Mouse (Mus musculus): ENCODE data around the gene Dnajb4. TPM values are rescaled to one million over a fixed set of nuclear protein-coding genes. Genes with fewer than 3 reads are reported as not detected.
A peak's percentile ranks its signal among the peaks of the same experiment; 100 is the strongest.
"Not testable (repeated sequence)": the region's sequence is repeated elsewhere in the genome, so short reads cannot be mapped to it uniquely, and the experiment has no call there.

The Dnajb4 gene
- total RNA-seq, 2 experiments from 2014 or later: 59.0 to 60.4 TPM

DNA sequence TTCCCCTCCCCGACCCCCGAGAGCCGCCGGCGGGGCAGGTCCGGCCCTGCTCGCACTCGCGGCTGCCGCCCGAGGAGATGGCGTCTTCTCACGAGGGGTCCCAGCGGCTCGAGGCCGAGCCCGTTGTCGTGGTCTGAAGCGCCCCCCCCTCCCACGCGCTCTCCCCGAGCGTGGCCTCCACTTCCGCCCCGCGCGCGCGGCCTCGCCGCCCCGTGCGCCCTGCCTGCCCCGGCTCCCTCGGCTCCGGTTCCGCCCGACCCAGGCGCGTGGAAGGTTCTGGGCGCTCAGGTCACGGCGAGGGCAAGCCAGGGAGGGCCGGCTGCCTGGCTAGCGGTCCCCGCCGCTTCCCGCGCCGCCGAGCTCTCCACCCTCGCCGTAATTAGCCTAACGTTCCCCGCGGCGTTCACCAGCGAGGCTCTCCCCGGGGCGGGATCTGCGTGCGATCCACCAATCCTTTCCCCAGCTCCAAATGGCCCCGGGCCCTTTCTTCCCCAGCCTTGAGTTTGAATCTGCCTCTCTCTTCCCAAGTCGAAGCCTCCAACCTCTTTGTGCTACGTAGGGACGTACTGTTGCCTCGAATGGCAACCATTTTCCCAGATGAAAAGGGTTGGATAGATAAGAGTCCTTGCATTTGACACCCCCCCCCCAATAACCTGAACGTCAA, 758 bp upstream of the Dnajb4 start:
- intact Hi-C loops (cut with DNase I): loop anchor here (5.0 kb wide), 1 partner anchor 99 kb away; no protein-coding TSS in a partner anchor
- DNase-seq (ENCODE audit: low spot score in 2 of 2): peak; percentile 66 to 72

DNA sequence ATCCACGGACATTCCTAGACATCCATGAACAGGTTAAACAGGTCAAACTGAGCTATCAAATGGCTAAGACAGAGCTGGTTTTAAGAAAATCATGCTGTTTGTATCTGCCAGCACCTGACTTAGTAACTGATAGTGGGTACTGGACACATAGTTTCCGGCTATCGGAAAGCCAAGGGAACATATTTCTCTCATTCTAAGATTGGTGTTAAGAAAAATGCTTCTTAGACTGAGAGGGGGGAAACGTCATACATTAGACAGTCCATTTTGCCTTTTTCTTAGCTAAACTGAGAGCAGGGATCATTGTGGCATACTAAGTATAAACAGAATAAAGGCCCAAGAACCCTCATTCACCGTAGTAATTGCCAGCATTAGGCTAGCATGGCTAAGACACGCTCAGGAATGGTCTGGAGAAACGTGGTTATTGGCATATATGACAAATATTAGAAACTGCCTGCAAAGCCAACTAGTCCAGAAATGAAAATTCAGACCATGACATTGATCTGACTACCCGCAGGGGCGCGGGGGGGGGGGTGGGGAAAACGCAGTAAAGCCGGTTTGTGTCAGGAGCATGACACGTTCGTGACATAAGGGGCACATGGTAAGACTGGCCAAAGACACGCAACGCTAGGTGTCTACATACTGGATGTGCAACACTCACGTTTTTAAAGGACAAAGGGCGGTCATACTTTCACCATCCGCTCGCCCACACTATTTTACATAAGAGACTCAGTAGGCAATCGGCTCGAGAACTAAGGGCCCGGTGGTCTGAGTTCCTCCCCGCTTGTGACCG, 730 bp downstream of the Dnajb4 start:
- intact Hi-C loops (cut with DNase I): loop anchor here (2.0 kb wide), 1 partner anchor 17 kb away; no protein-coding TSS in a partner anchor
- peak in 1 of 2 experiments; percentile 73 for DNase-seq (ENCODE audit: low spot score in 2 of 2)

DNA sequence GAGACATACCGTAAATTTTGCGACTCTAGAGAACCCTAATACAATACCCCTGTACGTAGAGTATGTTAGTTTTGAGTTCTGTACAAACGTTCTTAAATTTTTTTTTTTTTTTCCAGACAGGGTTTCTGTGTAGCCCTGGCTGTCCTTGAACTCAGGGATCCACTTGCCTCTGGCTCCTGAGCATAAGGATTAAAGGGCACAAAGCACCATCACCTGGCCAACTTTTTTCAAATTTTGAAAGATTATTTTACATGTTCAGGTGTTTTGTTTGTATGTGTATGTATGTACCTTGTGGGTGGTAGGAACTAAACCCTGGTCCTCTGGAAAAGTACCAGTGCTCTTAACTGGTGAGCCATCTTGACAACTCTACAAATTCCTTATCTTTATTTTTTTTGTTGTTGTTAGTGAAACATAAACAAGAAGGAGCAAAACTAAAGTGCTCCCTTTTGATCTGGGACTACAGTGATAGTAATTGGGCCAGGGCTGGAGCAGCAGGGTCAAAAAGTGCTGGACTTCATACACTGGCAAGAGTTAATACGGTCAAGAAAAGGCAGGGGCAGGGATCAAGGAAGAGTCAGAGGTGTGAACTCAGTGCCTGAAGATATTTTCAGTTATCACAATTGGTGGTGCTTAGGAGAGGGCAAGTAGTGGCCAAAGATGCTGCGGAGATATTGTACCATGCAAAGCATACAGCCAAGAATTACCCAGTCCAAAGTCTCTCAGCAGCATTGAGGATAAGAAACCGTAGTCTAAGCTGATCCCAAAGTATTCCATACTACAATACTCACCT, 1.8 kb downstream of the Dnajb4 start:
- DNase-seq (ENCODE audit: low spot score in 2 of 2): no peak
- intact Hi-C loops (cut with DNase I): loop anchor here (2.0 kb wide), 1 partner anchor 15 kb away; no protein-coding TSS in a partner anchor

DNA sequence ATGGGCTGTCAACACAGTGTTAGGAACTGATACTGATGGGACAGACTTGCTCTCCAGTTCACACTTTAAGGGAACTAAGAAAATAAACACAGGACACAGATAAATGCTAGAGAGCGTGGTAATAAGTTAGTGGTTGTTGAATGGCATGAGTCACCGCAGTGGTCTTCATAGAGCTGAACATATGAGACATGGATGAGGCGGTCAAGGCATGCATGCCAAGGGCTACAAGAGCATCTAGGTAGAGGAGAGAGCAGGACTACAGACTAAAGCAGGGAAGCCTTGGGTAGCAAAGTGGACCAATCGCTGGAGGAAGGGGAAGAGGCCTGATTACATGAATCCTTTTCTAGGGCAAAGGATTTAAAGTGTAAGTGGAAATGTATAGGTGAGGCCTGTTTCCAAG, 2.9 kb downstream of the Dnajb4 start:
- intact Hi-C loops (cut with DNase I): no loop called here

DNA sequence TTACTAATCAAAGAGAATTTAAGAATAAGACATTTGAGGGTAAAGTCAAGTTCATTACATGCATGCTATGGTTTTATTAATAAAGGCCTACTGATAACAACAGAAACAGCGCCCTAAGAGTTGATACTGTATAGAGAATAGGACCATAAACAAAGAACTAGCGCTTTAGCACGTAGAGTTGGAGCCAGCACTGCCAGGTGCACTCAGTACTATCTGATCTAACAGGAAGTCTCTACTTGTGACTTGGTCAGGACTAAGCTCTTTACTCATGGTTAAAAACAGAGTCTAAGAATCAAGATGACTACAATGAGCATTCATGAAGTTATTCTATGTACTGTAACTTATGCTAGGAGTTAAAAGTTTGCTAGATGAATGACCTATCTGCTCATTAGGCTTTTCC, 5.5 kb downstream of the Dnajb4 start:
- intact Hi-C loops (cut with DNase I): no loop called here
- no peak for DNase-seq (ENCODE audit: low spot score in 2 of 2)

More for the DNA sequence above, 2.9 kb downstream of the Dnajb4 start:
- no peak for DNase-seq (ENCODE audit: low spot score in 2 of 2)

DNA sequence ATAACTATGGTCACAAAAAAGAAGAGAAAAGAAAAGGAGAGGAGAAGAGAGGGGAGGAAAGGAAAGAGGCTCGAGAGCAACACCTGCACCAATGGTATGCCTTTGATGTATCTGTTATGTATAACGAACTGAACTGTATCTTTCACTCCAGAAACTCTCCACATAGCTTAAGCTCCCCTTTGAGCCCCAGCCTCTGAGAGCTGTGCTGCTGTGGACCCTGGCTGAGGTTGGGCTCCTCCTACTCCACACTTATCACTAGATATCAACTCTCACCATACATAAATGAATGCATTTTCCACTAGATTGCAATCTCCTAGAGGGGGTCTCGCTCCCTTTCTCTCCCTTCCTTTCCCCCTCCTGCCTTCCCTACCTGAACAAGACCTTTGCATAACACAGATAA, 6.1 kb downstream of the Dnajb4 start:
- intact Hi-C loops (cut with DNase I): no loop called here
- DNase-seq (ENCODE audit: low spot score in 2 of 2): no peak

DNA sequence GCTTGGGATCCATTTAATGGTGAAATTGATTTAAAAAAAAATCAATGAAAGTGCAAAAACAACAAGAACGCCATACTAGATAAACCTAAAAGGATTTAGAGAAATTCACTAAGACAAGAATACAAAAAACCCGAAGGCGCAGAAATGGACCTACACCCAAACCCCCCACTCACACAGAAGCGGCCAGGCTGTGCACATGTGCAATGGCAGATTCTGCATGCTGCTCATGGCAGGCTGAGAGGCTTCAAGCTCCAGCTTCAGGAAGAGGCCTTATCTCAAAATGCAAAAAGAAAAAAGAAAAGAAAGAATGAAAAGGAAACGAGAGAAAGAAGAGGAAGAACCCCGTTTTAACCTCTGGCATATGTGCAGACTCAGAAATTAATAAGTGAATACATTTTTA, 6.7 kb downstream of the Dnajb4 start:
- intact Hi-C loops (cut with DNase I): no loop called here
- DNase-seq (ENCODE audit: low spot score in 2 of 2): no peak

DNA sequence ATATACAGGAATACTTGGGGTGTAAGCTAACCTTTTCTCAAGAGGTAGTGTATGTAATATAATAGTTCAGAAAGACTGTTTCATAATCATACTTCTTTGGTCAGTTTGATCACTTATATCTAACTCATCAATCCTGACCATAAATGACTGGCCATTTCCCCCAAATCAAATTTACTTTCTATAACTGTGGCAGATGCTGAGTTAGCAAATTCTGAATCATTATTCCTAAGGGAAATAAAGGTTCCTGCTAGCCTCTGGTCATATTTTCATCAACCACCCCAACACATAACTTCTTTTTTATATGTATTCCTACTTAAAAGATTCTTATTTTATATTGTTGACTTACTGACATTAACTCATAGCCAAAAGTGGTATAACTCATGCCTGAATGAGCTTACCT, 7.2 kb downstream of the Dnajb4 start:
- intact Hi-C loops (cut with DNase I): no loop called here

DNA sequence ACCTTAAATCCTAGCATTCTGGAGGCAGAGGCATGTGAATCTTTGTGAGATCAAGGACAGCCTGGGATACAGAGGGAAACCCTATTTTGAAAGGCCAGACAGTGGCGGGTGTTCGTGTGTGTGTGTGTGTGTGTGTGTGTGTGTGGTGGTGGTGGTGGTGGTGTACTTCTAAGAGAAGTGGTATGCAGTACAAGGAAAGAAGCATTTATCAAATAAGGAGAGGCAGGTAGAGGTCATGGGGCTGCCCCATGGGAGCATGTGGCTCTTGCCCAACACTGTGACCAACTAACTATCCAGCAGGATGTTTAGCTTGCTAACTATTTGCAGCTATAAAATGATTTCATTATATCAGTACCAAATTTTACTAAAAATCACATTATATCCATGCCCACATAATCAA, 8.5 kb downstream of the Dnajb4 start:
- intact Hi-C loops (cut with DNase I): no loop called here
- DNase-seq (ENCODE audit: low spot score in 2 of 2): no peak

More for the DNA sequence above, 7.2 kb downstream of the Dnajb4 start:
- DNase-seq (ENCODE audit: low spot score in 2 of 2): no peak

DNA sequence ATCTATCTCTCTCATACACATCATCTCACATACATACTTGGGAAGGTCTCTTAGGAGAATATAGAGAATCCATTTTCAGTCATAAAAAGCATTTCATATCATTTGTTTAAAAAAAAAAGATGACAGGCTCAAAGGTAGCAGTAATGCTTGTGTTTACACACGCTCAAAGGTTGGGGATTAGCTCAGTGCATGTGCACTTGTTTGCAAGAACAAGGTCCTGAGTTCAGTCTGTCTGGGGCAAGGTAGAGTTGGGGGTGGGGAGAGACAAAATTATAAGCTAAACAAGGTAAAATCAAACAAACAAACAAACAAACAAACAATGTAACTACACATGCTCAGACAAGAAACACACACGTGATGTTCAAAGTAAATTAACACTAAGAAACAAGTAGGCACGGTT, 8.9 kb downstream of the Dnajb4 start:
- DNase-seq (ENCODE audit: low spot score in 2 of 2): no peak
- intact Hi-C loops (cut with DNase I): no loop called here

DNA sequence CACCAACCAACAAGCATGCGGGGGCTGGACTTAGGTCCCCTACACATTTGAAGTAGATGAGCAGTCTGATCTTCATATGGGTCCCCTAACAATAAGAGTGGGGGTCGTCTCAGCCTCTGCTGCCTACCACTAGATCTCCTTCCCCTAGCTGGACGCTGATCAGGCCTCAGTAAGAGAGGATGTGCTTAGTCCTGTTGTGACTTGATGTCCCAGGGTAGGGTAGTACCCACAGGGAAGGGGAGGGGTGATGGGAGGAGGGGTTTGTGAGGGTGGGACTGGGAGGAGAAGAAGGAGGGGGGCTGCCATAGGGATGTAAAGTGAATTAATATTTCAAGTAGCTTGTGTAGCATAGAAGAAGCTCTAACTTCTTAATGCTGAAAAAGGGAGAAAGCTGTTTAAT, 11.0 kb downstream of the Dnajb4 start:
- DNase-seq (ENCODE audit: low spot score in 2 of 2): no peak
- intact Hi-C loops (cut with DNase I): no loop called here

DNA sequence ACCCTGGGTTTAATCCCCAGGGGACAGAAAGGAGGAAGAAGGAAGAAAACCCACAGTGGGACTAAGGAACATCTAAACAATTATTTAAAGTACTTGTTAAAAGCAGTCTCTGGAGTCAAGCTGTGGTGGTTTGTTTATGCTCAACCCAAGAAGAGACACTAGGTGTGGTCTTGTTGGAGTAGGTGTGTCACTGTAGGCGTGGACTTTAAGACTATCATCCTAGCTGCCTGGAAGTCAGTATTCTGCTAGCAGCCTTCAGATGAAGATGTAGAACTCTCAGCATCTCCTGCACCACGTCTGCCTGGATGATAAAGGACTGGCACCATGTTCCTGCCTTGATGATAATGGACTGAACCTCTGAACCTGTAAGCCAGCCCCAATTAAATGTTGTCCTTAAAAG, 12.9 kb downstream of the Dnajb4 start:
- intact Hi-C loops (cut with DNase I); DNase-seq (ENCODE audit: low spot score in 2 of 2): not testable (repeated sequence)

DNA sequence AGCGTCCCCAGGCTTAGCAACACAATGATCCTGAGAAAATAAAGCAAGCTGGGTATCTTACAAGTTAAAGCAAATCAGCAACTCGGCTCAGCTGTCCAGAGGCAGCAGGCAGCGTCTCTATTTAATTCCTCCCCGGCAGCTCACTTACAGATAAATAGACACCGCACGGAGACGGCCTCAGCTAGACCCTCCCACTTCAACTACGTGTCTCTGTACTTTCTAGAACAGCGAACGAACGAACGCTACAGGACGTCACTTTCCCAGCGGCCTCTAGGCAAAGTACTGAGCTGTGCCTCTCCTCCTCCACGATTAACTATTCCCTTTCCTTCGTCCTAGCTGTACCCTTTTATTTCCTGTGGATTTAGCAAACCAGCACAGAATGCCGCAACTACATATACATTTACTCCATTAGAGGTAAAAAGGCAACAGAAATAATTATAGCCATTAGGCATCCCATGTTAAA, 16.4 kb downstream of the Dnajb4 start:
- DNase-seq (ENCODE audit: low spot score in 2 of 2): peak; percentile 91 to 96
- intact Hi-C loops (cut with DNase I): loop anchor here (2.0 to 5.0 kb wide), 2 partner anchors 15 to 86 kb away; no protein-coding TSS in a partner anchor

DNA sequence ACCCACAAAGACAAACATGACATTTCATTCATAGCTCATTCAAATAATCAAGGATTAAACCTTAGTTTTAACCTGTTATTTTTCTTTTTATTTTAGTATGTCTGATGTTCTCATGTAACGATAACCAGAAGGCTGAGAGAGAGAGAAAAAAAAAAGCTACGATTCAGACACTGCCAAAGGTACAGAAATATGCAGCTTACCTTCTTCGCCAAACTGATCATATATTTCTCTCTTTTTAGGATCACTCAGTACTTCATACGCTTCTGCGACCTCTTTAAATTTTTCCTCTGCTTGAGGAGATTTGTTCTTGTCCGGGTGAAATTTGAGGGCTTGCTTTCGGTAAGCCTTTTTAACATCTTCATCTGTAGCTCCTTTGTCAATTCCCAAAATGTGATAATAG, 16.9 kb downstream of the Dnajb4 start:
- intact Hi-C loops (cut with DNase I): loop anchor here (2.0 to 5.0 kb wide), 2 partner anchors 16 to 86 kb away; no protein-coding TSS in a partner anchor
- DNase-seq (ENCODE audit: low spot score in 2 of 2): no peak

DNA sequence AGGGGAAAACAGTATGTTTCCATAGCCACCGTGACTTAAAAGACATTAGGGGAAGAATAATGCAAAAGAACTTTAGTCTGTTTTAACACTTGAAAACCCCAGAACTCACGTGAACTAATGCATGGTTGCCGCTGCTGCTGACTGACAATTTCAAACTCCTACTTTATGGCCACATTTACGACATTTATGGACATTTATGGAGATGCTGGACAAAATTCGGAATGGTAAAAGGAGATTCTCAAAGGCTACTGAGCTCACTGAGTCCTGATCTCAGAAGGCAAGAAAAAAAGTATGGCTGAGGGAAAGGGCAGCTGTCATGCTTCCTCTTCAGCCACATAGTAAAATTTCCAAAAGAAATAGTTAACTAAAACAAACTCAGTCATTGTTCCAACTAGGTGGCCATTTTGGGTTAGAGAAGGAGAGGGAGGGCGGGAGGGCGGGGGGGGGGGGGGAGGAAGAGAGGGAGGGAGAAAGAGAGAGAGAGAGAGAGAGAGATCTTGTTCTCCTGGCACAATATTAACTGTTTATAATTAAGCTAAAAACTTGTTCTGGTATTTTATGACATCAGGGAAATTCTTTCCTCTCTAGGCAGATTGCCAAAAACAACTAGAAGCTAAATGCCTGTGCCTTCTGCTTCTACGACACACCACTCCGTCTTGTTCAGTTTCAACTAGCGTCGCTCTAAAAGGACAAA, 17.7 kb downstream of the Dnajb4 start:
- peak in 1 of 2 experiments; percentile 26 for DNase-seq (ENCODE audit: low spot score in 2 of 2)
- intact Hi-C loops (cut with DNase I): loop anchor here (2.0 to 5.0 kb wide), 2 partner anchors 16 to 85 kb away; no protein-coding TSS in a partner anchor

DNA sequence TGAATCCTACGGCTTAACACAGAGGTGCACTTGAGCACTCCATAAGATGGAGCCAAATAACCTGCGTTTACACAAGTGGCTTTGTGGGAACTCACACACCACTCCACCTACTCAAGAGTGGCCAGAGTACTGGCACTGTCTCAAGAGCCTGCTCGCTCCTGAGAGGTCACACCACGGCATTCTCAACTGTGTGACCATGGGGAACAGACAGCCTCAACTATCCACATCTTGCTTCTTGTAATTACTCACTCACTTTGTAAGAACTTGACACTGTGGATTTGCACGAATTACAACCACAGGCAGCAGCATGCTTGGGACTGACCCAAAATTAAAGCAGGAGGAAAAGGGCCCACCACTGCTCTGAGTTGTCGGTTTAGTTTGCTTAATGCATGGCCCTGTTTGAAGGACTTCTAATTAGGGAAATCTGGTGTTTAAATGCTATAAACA, 18.3 kb downstream of the Dnajb4 start:
- DNase-seq (ENCODE audit: low spot score in 2 of 2): no peak
- intact Hi-C loops (cut with DNase I): loop anchor here (2.0 to 5.0 kb wide), 2 partner anchors 17 to 85 kb away; no protein-coding TSS in a partner anchor

DNA sequence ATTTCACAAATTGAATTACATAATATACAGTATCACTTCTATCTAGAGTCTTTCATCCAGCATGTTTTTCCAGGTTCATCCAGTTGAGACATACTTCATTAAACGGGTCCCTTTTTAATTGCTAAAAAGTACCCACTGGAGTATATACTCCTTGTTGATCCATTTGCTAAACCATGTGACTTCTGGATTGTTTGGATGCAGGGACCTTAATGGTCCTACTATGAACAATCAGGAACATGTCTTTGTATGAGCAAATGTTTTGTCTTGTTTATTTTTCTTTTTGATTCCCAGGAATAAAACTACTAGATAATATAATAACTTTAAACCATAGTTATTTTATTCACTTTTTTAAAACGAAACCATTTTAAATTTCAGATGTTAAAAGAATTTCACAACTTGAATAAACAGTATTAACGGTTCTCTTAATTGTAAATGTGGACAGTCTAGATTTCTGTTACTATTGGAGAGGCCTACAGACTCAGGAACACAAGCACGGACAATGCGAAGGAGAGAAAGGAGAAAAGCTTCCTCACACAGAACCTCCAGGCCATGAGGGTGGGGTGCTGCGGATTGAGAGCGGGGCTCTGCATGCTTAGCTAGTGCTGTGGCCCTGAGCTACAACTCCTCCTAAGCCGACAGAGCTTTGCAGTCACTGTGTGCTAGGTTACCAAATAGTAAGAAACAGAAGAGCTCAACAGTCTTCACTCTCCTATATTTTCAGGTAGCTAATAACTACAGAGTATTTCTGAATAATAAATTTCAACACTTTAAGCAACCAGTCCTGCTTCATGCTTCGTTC, 19.2 kb downstream of the Dnajb4 start:
- intact Hi-C loops (cut with DNase I): loop anchor here (5.0 kb wide), 1 partner anchor 84 kb away; no protein-coding TSS in a partner anchor
- no peak for DNase-seq (ENCODE audit: low spot score in 2 of 2)

DNA sequence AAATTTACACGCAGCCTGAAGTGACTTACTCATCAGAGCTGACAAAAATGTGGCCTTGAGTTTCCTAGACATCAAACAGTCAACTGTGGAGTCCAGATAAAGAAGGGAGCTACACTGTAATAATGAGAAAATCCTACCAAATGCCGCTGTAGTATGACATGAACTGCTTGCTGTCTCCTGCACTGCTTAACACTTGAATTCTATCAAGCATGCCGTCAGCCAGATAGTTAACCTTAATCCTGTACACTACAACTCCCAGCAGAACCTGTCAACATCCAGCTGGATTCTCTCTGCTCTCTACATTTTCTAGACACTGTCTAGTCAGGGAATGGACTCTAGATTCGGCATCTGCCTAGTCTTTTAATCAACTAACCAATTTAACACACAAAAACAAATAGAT, 20.8 kb downstream of the Dnajb4 start:
- no peak for DNase-seq (ENCODE audit: low spot score in 2 of 2)
- intact Hi-C loops (cut with DNase I): no loop called here

Data from left cerebral cortex, postnatal 14 days (tissue).